Mouse (Mus musculus) G1E (cell line): ENCODE measurements at regions not wholly inside any gene's neighbourhood (a gene's known extent, or its start where the extent isn't known, plus 50 kb on each side); places are given as distances from the start of the nearest gene placed in this dataset.
"Not testable (repeated sequence)": the region's sequence is repeated elsewhere in the genome, so short reads cannot be mapped to it uniquely, and the experiment has no call there.

Experiments used
- ATAC-seq: 2 replicates; pipeline ENCODE4 v1.8.0; 2016; ENCODE audit warnings: mild to moderate bottlenecking; ENCODE audit not compliant: insufficient number of reproducible peaks, poor library complexity, low FRiP score, severe bottlenecking; ENCODE audit errors: extremely low read depth
- DNase-seq: peaks from one replicate; pipeline ENCODE4 v3.0.0; 2012; ENCODE audit warnings: low spot score
- H3K27me3 ChIP-seq: 2 replicates; pipeline ENCODE4 v1.6.1; 2012; ENCODE audit warnings: mild to moderate bottlenecking, low read length, inconsistent platforms; ENCODE audit not compliant: insufficient read depth
- H3K36me3 ChIP-seq: replicated peaks from 2 replicates; pipeline ENCODE3; 2012; ENCODE audit warnings: mild to moderate bottlenecking, inconsistent platforms
- H3K4me1 ChIP-seq: 2 replicates; pipeline ENCODE4 v1.6.1; 2012; ENCODE audit warnings: low read depth, low read length, inconsistent platforms, mixed read lengths; ENCODE audit not compliant: insufficient read depth
- H3K4me3 ChIP-seq: 2 replicates; pipeline ENCODE4 v1.5.1; 2012; ENCODE audit warnings: low read depth, mild to moderate bottlenecking, inconsistent platforms, low read length, moderate library complexity, mixed read lengths
- H3K9me3 ChIP-seq: replicated peaks from 2 replicates; pipeline ENCODE4 v1.6.1; 2012; ENCODE audit warnings: inconsistent platforms
- CTCF ChIP-seq: IDR thresholded peaks from 2 replicates; pipeline ENCODE4 v1.5.1; 2012; ENCODE audit warnings: low read depth, low read length, inconsistent platforms, mixed read lengths
- GATA1 ChIP-seq: IDR thresholded peaks from 2 replicates; pipeline ENCODE4 v1.6.1; 2012; ENCODE audit warnings: borderline replicate concordance, low read length, inconsistent platforms, mixed read lengths
- GATA2 ChIP-seq: IDR thresholded peaks from 2 replicates; pipeline ENCODE4 v1.6.1; 2012; ENCODE audit warnings: low read depth, low read length, inconsistent platforms, borderline replicate concordance
- POLR2AphosphoS5 ChIP-seq: IDR thresholded peaks from 2 replicates; pipeline ENCODE4 v1.6.1; 2012; ENCODE audit warnings: low read depth, low read length, inconsistent platforms; ENCODE audit not compliant: insufficient replicate concordance
- TAL1 ChIP-seq: conservative IDR thresholded peaks from 2 replicates; pipeline ENCODE4 v1.6.1; 2012; ENCODE audit warnings: low read depth, low read length, inconsistent platforms, mixed read lengths

GRCm38 (mm10) chr17:16753090-16753489 is 310.8 kb upstream of the Zfp960 start:
- Histone ChIP-seq H3K9me3 (no peaks in the 10 kb centered on the region), H3K36me3 (no peaks in the 10 kb centered on the region), H3K27me3 (no peaks in the 10 kb centered on the region), H3K4me1 (no peaks in the 10 kb centered on the region), H3K4me3 (no peak overlapping the region)
- ATAC-seq (no peak), DNase-seq (no peak)
- TF ChIP-seq CTCF (no peak), GATA2 (no peak), GATA1 (no peak), POLR2AphosphoS5 (no peak), TAL1 (no peak)

GRCm38 (mm10) chr17:16770587-16770986 is 293.3 kb upstream of the Zfp960 start:
- not testable (repeated sequence) for H3K4me3 ChIP-seq, DNase-seq, H3K36me3 ChIP-seq, H3K9me3 ChIP-seq, H3K27me3 ChIP-seq
- peaks cover 44% of the 10 kb centered on the region for H3K4me1 ChIP-seq
- ATAC-seq, result peak; percentile 47

- TF ChIP-seq GATA1 (no peak), CTCF (no peak), GATA2 (no peak), TAL1 (no peak), POLR2AphosphoS5 (no peak)
- DNase-seq, result peak; percentile 6
- Histone ChIP-seq H3K4me3 (no peak overlapping the region), H3K27me3 (no peaks in the 10 kb centered on the region), H3K36me3 (no peaks in the 10 kb centered on the region), H3K4me1 (peaks cover 11% of the 10 kb centered on the region; the same call in 1 of the 2 replicates), H3K9me3 (no peaks in the 10 kb centered on the region)
- ATAC-seq, result peak; percentile 91
Measured at GRCm38 (mm10) chr17:16798316-16798715, 265.6 kb upstream of the Zfp960 start.

GRCm38 (mm10) chr17:16804986-16805385 is 258.9 kb upstream of the Zfp960 start:
- peak; percentile 99 for ATAC-seq
- H3K36me3 ChIP-seq, result no peaks in the 10 kb centered on the region
- H3K27me3 ChIP-seq, result no peaks in the 10 kb centered on the region
- H3K4me1 ChIP-seq, result peaks cover 29% of the 10 kb centered on the region
- H3K9me3 ChIP-seq, result no peaks in the 10 kb centered on the region
- H3K4me3 ChIP-seq, result peak overlapping the region; percentile 29; the same call in 1 of the 2 replicates
- no peak for DNase-seq
- TF ChIP-seq POLR2AphosphoS5 (no peak), CTCF (no peak), TAL1 (peak; percentile 74), GATA1 (no peak), GATA2 (0 out of 2 replicates have a peak, but pooled peaks have one; percentile 21)

GRCm38 (mm10) chr17:16818421-16818820 is 245.5 kb upstream of the Zfp960 start:
- ATAC-seq (no peak), DNase-seq (no peak)
- no peak overlapping the region for H3K4me3 ChIP-seq
- no peaks in the 10 kb centered on the region for H3K36me3 ChIP-seq
- peaks cover 25% of the 10 kb centered on the region for H3K4me1 ChIP-seq
- no peaks in the 10 kb centered on the region for H3K9me3 ChIP-seq
- no peaks in the 10 kb centered on the region for H3K27me3 ChIP-seq
- TF ChIP-seq GATA2 (no peak), GATA1 (no peak), CTCF (no peak), POLR2AphosphoS5 (no peak), TAL1 (no peak)

- DNase-seq, result no peak
- ATAC-seq, result peak; percentile 77
- TF ChIP-seq TAL1 (peak; percentile 74), GATA1 (no peak), POLR2AphosphoS5 (no peak), GATA2 (no peak)
- H3K27me3 ChIP-seq, result no peaks in the 10 kb centered on the region
- H3K4me1 ChIP-seq, result peaks cover 25% of the 10 kb centered on the region
- no peak overlapping the region for H3K4me3 ChIP-seq
- H3K9me3 ChIP-seq, result no peaks in the 10 kb centered on the region
- H3K36me3 ChIP-seq, result no peaks in the 10 kb centered on the region
Measured at GRCm38 (mm10) chr17:16821716-16822115, 242.2 kb upstream of the Zfp960 start.

GRCm38 (mm10) chr17:16839152-16839551 is 224.8 kb upstream of the Zfp960 start:
- Histone ChIP-seq H3K4me1 (peaks cover 4% of the 10 kb centered on the region), H3K4me3 (no peak overlapping the region), H3K9me3 (no peaks in the 10 kb centered on the region), H3K36me3 (no peaks in the 10 kb centered on the region), H3K27me3 (peaks cover 2% of the 10 kb centered on the region; the same call in 1 of the 2 replicates)
- TF ChIP-seq CTCF (no peak), POLR2AphosphoS5 (no peak), TAL1 (no peak), GATA2 (no peak), GATA1 (no peak)
- DNase-seq (no peak), ATAC-seq (no peak)
